Mouse (Mus musculus) embryonic facial prominence, embryonic 13.5 days (tissue): ENCODE measurements at regions not wholly inside any gene's neighbourhood (a gene's known extent, or its start where the extent isn't known, plus 50 kb on each side); places are given as distances from the start of the nearest gene placed in this dataset.

ENCODE experiments used
- ATAC-seq: fragments of 200-750 bp; cut with Nextera tagmentation; 2 replicates; pipeline ENCODE4 v1.8.0; 2017; ENCODE audit warnings: low read depth; ENCODE audit not compliant: insufficient number of reproducible peaks, insufficient read depth, low FRiP score, low TSS enrichment
- H3K27ac ChIP-seq: fragments of 300-500 bp; sonication (generic); 2 replicates; pipeline ENCODE4 v1.5.1; 2015; ENCODE audit warnings: moderate library complexity, mild to moderate bottlenecking, inconsistent platforms
- H3K27me3 ChIP-seq: fragments of 300-500 bp; sonication (generic); 2 replicates; pipeline ENCODE4 v1.6.1; 2015; ENCODE audit warnings: mild to moderate bottlenecking, inconsistent platforms
- H3K36me3 ChIP-seq: fragments of 300-500 bp; sonication (generic); 2 replicates; pipeline ENCODE4 v1.6.1; 2015; ENCODE audit warnings: mild to moderate bottlenecking, inconsistent platforms
- H3K4me1 ChIP-seq: fragments of 300-500 bp; sonication (generic); 2 replicates; pipeline ENCODE4 v1.6.1; 2015; ENCODE audit warnings: inconsistent platforms
- H3K4me2 ChIP-seq: fragments of 300-500 bp; sonication (generic); 2 replicates; pipeline ENCODE4 v1.6.1; 2015; ENCODE audit warnings: moderate library complexity, mild to moderate bottlenecking, inconsistent platforms
- H3K4me3 ChIP-seq: fragments of 300-500 bp; sonication (generic); 2 replicates; pipeline ENCODE4 v1.5.1; 2015; ENCODE audit warnings: mild to moderate bottlenecking, inconsistent platforms
- H3K9ac ChIP-seq: fragments of 300-500 bp; sonication (generic); 2 replicates; pipeline ENCODE4 v1.6.1; 2015; ENCODE audit warnings: mild to moderate bottlenecking, inconsistent platforms
- H3K9me3 ChIP-seq: fragments of 300-500 bp; sonication (generic); 2 replicates; pipeline ENCODE4 v1.6.1; 2016; ENCODE audit warnings: inconsistent platforms
- WGBS: fragments of 180-500 bp; shearing (Covaris S2); methylation state at CpG from one replicate; pipeline ENCODE4 v1.1.7; 2015; ENCODE audit warnings: mixed read lengths; 5-methylcytosine and 5-hydroxymethylcytosine counted together

DNA sequence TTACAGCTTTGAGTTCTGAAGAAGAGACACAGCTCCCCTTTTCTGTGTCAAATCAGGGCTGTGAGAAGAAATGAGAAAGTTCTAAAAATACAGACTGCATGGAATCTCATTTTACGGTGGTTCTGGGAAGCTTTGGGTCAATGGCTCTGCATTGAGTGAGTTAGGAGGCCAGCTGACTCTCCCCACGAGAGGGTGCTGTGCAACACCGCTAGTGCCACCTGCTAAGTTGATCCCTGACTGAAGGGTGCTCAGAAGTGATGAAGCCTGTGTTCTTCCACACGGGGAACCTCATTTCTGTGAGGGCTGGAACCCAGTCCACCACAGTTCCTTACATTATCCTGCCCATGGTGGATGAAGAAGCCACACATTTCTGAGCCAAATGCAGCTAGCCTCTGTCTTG is 159.5 kb upstream of the Eef2kmt start:
- no peak for ATAC-seq
- WGBS = 80% methylated on average over 4 of the region's 4 CpGs
- no peak overlapping the region for H3K4me3 ChIP-seq
- no peak overlapping the region for H3K9ac ChIP-seq
- H3K9me3 ChIP-seq = no peaks in the 10 kb centered on the region
- H3K4me2 ChIP-seq = no peak overlapping the region
- no peaks in the 10 kb centered on the region for H3K36me3 ChIP-seq
- peaks cover 7% of the 10 kb centered on the region; the same call in 1 of the 2 replicates for H3K4me1 ChIP-seq
- no peaks in the 10 kb centered on the region for H3K27me3 ChIP-seq
- no peak overlapping the region for H3K27ac ChIP-seq

GRCm38 (mm10) chr16:5411819-5412385 is 156.1 kb upstream of the Eef2kmt start:
- no peak overlapping the region for H3K27ac ChIP-seq
- no peak overlapping the region for H3K4me2 ChIP-seq
- no peaks in the 10 kb centered on the region for H3K36me3 ChIP-seq
- no peak for ATAC-seq
- no peak overlapping the region for H3K4me3 ChIP-seq
- H3K27me3 ChIP-seq = peaks cover 3% of the 10 kb centered on the region; the same call in 1 of the 2 replicates
- H3K4me1 ChIP-seq = no peaks in the 10 kb centered on the region
- no peak overlapping the region for H3K9ac ChIP-seq
- H3K9me3 ChIP-seq = no peaks in the 10 kb centered on the region
- 60% methylated on average over 5 of the region's 5 CpGs for WGBS

GRCm38 (mm10) chr16:5406711-5407110 is 150.9 kb upstream of the Eef2kmt start:
- H3K9ac ChIP-seq = no peak overlapping the region
- H3K27ac ChIP-seq = no peak overlapping the region
- H3K4me2 ChIP-seq = no peak overlapping the region
- H3K4me3 ChIP-seq = no peak overlapping the region
- H3K27me3 ChIP-seq = peaks cover 3% of the 10 kb centered on the region; the same call in 1 of the 2 replicates
- H3K4me1 ChIP-seq = no peaks in the 10 kb centered on the region
- no peak for ATAC-seq
- no peaks in the 10 kb centered on the region for H3K36me3 ChIP-seq
- no peaks in the 10 kb centered on the region for H3K9me3 ChIP-seq
- 5% methylated on average over 11 of the region's 11 CpGs for WGBS

DNA sequence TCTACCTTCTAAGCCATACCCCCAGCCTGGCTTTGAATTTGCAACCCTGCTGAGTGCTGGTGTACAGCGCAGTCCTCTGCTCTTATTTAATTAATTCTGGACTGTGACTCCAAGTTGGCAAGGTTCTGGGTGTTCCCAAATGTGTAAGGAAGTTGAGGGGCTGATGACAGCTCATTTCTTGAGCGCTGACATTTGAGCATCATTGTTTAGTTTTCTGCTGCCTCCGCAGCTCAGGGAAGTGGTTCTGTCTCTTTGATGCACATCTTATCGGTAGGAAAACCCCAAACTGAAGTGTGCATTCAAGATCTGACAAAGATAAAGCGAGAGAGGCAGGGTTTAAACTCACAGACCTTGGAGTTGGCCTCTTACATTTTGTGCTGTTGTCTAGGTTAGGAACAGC is 137.6 kb upstream of the Eef2kmt start:
- Histone ChIP-seq H3K4me2 (no peak overlapping the region), H3K4me1 (no peaks in the 10 kb centered on the region), H3K4me3 (no peak overlapping the region), H3K27ac (no peak overlapping the region), H3K27me3 (no peaks in the 10 kb centered on the region), H3K9me3 (no peaks in the 10 kb centered on the region), H3K9ac (no peak overlapping the region), H3K36me3 (no peaks in the 10 kb centered on the region)
- ATAC-seq = no peak
- 74% methylated on average over 5 of the region's 5 CpGs for WGBS

DNA sequence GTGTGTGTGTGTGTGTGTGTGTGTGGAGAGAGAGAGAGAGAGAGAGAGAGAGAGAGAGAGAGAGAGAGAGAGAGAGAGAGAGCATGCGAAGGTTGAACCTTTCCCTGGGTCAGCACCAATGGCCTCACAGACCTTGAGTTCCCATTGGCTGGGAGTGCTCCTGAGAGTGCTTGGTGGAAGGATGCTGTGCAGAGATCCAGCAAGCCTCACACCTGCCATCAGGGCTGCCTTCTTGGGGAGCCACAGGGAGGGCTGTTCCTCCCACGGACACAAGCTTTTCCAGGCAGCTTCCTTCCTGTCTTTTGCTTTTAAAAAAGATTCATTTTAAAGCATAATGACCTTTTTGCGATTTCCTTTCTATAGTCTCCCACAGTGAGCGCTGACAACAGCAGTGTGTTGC is 127.1 kb upstream of the Eef2kmt start:
- no peaks in the 10 kb centered on the region for H3K9me3 ChIP-seq
- H3K36me3 ChIP-seq = no peaks in the 10 kb centered on the region
- no peak overlapping the region for H3K27ac ChIP-seq
- no peak for ATAC-seq
- no peaks in the 10 kb centered on the region for H3K27me3 ChIP-seq
- WGBS = 56% methylated on average over 4 of the region's 4 CpGs
- H3K4me2 ChIP-seq = no peak overlapping the region
- H3K4me1 ChIP-seq = 0 out of 2 replicates have a peak, but pooled peaks cover 5% of the 10 kb centered on the region
- no peak overlapping the region for H3K9ac ChIP-seq
- H3K4me3 ChIP-seq = no peak overlapping the region

DNA sequence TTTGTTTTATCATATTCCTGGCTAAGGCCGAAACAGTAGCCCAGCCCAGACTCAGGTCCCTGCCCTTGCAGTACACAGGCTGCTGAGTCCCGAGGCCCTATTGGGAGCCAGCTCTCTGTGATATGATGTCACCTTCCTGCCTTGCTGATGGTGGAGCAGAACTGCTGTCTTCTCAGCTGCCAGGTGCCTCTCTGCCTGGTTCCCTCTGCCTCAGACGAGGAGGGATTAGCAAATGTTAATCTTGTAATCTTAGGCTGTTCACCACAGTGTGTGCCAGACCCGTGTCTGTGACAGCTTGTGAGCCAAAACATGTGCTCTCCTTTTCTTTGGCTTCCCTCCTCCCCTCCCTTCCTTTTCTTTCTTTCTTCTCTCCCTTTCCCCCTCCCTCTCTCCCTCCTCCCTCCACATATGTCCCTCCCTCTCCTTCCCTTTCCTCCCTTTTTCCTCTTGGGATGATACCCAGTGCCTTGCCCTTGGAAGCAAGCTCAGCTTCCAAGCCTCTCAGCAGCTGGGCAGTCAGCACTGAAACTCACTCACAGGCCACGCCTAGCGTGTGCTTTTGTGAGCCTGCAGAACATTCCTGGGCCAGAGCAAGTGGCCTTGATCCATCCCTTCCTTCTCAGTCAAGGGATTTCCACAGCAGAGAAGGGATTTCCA is 126.6 kb upstream of the Eef2kmt start:
- H3K4me3 ChIP-seq = no peak overlapping the region
- ATAC-seq = no peak
- no peak overlapping the region for H3K9ac ChIP-seq
- H3K27ac ChIP-seq = no peak overlapping the region
- no peak overlapping the region for H3K4me2 ChIP-seq
- 25% methylated on average over 6 of the region's 6 CpGs for WGBS
- H3K4me1 ChIP-seq = 0 out of 2 replicates have a peak, but pooled peaks cover 5% of the 10 kb centered on the region
- no peaks in the 10 kb centered on the region for H3K36me3 ChIP-seq
- H3K27me3 ChIP-seq = no peaks in the 10 kb centered on the region
- no peaks in the 10 kb centered on the region for H3K9me3 ChIP-seq

- H3K4me1 ChIP-seq = 0 out of 2 replicates have a peak, but pooled peaks cover 5% of the 10 kb centered on the region
- H3K36me3 ChIP-seq = no peaks in the 10 kb centered on the region
- WGBS = 78% methylated on average over 3 of the region's 3 CpGs
- no peak overlapping the region for H3K4me3 ChIP-seq
- H3K27me3 ChIP-seq = no peaks in the 10 kb centered on the region
- no peak for ATAC-seq
- no peaks in the 10 kb centered on the region for H3K9me3 ChIP-seq
- no peak overlapping the region for H3K27ac ChIP-seq
- no peak overlapping the region for H3K4me2 ChIP-seq
- no peak overlapping the region for H3K9ac ChIP-seq
Measured at GRCm38 (mm10) chr16:5380626-5381025, 124.8 kb upstream of the Eef2kmt start.

DNA sequence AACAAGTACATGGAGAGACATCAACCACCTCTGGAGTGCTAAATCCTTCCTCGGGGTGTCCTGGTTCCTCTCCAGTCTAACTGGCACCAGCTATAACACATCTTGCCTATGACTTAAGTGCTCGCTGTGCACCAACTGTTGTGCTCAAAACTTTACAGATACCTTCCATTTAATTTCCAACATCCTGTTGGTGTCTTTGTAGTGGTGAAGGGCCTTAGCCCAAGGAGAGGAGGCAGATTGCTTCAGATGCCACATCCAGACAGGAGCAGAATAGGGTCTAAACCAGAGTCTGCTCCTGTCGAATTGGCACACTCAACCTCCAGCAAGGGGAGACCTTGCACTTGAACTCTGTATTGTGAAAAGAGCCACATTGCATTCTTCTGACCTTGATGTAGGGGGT is 121.2 kb upstream of the Eef2kmt start:
- Histone ChIP-seq H3K9me3 (no peaks in the 10 kb centered on the region), H3K4me2 (no peak overlapping the region), H3K27me3 (no peaks in the 10 kb centered on the region), H3K4me1 (peaks cover 4% of the 10 kb centered on the region; the same call in 1 of the 2 replicates), H3K9ac (no peak overlapping the region), H3K27ac (no peak overlapping the region), H3K36me3 (no peaks in the 10 kb centered on the region), H3K4me3 (no peak overlapping the region)
- 91% methylated on average over 3 of the region's 3 CpGs for WGBS
- no peak for ATAC-seq

DNA sequence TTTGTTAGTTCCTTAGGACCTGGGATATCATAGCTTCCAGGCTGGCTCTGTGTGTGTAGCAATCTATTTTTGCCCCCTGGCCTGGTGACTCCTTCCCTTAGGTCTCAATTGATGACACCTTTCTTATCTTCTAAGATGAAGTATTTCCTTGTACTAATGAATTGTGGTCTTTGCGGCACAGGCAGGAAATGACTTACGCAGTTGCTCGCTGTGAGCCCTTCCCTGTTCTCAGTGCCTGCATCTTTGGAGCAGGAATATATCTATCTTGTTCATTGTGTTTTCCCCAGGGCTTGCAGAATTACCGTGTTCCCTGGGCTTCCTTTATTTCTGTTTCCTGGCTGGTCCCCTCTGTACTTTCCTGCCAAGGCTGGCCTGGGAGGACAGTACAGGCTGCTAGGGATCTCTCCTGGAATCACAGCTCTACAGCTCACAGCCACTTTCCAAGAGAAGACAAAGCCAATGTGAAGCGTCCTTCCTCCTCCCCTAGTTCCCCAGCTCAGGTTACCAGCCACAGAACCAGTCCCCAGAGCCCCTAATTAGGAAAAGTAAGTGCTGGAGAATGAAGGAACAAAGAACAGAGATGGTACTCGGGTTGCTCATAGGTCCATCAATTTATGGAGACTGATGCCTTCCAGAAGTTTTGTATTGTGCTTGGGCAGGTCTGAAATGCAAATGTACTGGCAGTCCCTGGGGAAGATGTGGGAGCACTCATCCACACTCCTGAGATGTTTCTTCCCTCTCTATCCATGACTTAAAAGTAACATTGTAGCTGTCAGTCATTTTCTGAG is 119.2 kb upstream of the Eef2kmt start:
- no peak for ATAC-seq
- no peak overlapping the region for H3K9ac ChIP-seq
- H3K4me2 ChIP-seq = no peak overlapping the region
- 39% methylated on average over 6 of the region's 6 CpGs for WGBS
- no peaks in the 10 kb centered on the region for H3K9me3 ChIP-seq
- no peak overlapping the region for H3K27ac ChIP-seq
- no peaks in the 10 kb centered on the region for H3K27me3 ChIP-seq
- no peak overlapping the region for H3K4me3 ChIP-seq
- no peaks in the 10 kb centered on the region for H3K36me3 ChIP-seq
- H3K4me1 ChIP-seq = peaks cover 4% of the 10 kb centered on the region; the same call in 1 of the 2 replicates

GRCm38 (mm10) chr16:5371175-5371893 is 115.6 kb upstream of the Eef2kmt start:
- Histone ChIP-seq H3K27me3 (no peaks in the 10 kb centered on the region), H3K4me1 (peaks cover 4% of the 10 kb centered on the region; the same call in 1 of the 2 replicates), H3K27ac (no peak overlapping the region), H3K4me2 (no peak overlapping the region), H3K9me3 (no peaks in the 10 kb centered on the region), H3K4me3 (no peak overlapping the region), H3K36me3 (no peaks in the 10 kb centered on the region), H3K9ac (no peak overlapping the region)
- 83% methylated on average over 4 of the region's 4 CpGs for WGBS
- no peak for ATAC-seq

DNA sequence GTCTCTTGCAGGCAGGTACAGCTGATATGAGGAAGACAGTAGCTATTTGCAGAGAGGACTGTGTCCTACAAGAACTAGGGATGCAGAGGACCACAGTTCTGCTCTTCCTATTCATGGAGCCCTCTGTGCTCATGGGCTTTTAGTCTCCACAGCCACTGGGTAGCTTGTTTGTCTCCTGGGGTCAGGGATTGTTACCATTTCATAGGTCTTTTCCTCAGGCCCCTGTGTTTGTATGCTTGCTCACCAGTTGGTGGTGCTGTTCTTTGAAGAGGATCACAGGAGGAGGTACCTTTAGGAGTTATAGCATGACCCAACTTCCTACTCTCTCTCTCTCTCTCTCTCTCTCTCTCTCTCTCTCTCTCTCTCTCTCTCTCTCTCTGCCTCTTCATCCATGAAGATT is 114.7 kb upstream of the Eef2kmt start:
- H3K4me1 ChIP-seq = peaks cover 4% of the 10 kb centered on the region; the same call in 1 of the 2 replicates
- H3K4me3 ChIP-seq = no peak overlapping the region
- no peaks in the 10 kb centered on the region for H3K36me3 ChIP-seq
- H3K27me3 ChIP-seq = no peaks in the 10 kb centered on the region
- ATAC-seq = no peak
- no peaks in the 10 kb centered on the region for H3K9me3 ChIP-seq
- H3K9ac ChIP-seq = no peak overlapping the region
- H3K4me2 ChIP-seq = no peak overlapping the region
- H3K27ac ChIP-seq = no peak overlapping the region
